Mouse (Mus musculus) stomach, postnatal 0 days (tissue): ENCODE measurements around the gene Cytl1.

Experiments used
- CTCF ChIP-seq: IDR thresholded peaks from 2 replicates; pipeline ENCODE4 v1.5.1; 2016; ENCODE audit warnings: antibody characterized with exemption, low read depth, mild to moderate bottlenecking, moderate library complexity
- EP300 ChIP-seq: optimal IDR thresholded peaks from 2 replicates; pipeline ENCODE3; 2016; ENCODE audit warnings: antibody characterized with exemption

GRCm38 (mm10) chr5:37716505-37717372 lies 18.6 kb upstream of the Cytl1 start, which contains the start of gene Stk32b:
- TF ChIP-seq CTCF: no peak
- no peak for TF ChIP-seq EP300
